Mouse (Mus musculus): ENCODE measurements around the gene Drc3. TPM values are rescaled to one million over a fixed set of nuclear protein-coding genes. Genes with fewer than 3 reads are reported as not detected.

The Drc3 gene
- polyA plus RNA-seq, 1 experiment = 70.2 TPM

GRCm38 (mm10) chr11:60358548-60358947 lies 5.4 kb downstream of the Drc3 start:
- no peak for TF ChIP-seq CTCF (IDR thresholded peaks at IDR 0.05; ENCODE audit: control insufficient read depth, insufficient read depth, insufficient replicate concordance, low read depth, low read length)
- no peak for TF ChIP-seq POLR2A (IDR thresholded peaks at IDR 0.05; ENCODE audit: control insufficient read depth, low read depth, low read length)
- peaks cover 2% of the 10 kb centered on the region; the same call in 1 of the 2 replicates for H3K36me3 ChIP-seq (ENCODE audit: control insufficient read depth, insufficient read depth, low read length)
- H3K27ac ChIP-seq (ENCODE audit: control insufficient read depth, insufficient read depth, low read depth, low read length) = no peak overlapping the region
- H3K4me3 ChIP-seq (ENCODE audit: control insufficient read depth, low read depth, low read length) = no peak overlapping the region
- no peaks in the 10 kb centered on the region for H3K27me3 ChIP-seq (ENCODE audit: control insufficient read depth, insufficient read depth, low read length)
- no peaks in the 10 kb centered on the region for H3K4me1 ChIP-seq (ENCODE audit: control insufficient read depth, insufficient read depth, low read length)

- H3K4me1 ChIP-seq (ENCODE audit: control insufficient read depth, insufficient read depth, low read length) = no peaks in the 10 kb centered on the region
- no peak for TF ChIP-seq CTCF (IDR thresholded peaks at IDR 0.05; ENCODE audit: control insufficient read depth, insufficient read depth, insufficient replicate concordance, low read depth, low read length)
- TF ChIP-seq POLR2A (IDR thresholded peaks at IDR 0.05; ENCODE audit: control insufficient read depth, low read depth, low read length) = no peak
- H3K27me3 ChIP-seq (ENCODE audit: control insufficient read depth, insufficient read depth, low read length) = no peaks in the 10 kb centered on the region
- H3K36me3 ChIP-seq (ENCODE audit: control insufficient read depth, insufficient read depth, low read length) = peaks cover 2% of the 10 kb centered on the region; the same call in 1 of the 2 replicates
- no peak overlapping the region for H3K4me3 ChIP-seq (ENCODE audit: control insufficient read depth, low read depth, low read length)
- H3K27ac ChIP-seq (ENCODE audit: control insufficient read depth, insufficient read depth, low read depth, low read length) = no peak overlapping the region
Measured at GRCm38 (mm10) chr11:60359138-60359537, 6.0 kb downstream of the Drc3 start.

- no peak overlapping the region for H3K27ac ChIP-seq (ENCODE audit: control insufficient read depth, insufficient read depth, low read depth, low read length)
- no peaks in the 10 kb centered on the region for H3K27me3 ChIP-seq (ENCODE audit: control insufficient read depth, insufficient read depth, low read length)
- no peak for TF ChIP-seq POLR2A (IDR thresholded peaks at IDR 0.05; ENCODE audit: control insufficient read depth, low read depth, low read length)
- TF ChIP-seq CTCF (IDR thresholded peaks at IDR 0.05; ENCODE audit: control insufficient read depth, insufficient read depth, insufficient replicate concordance, low read depth, low read length) = no peak
- no peak overlapping the region for H3K4me3 ChIP-seq (ENCODE audit: control insufficient read depth, low read depth, low read length)
- H3K4me1 ChIP-seq (ENCODE audit: control insufficient read depth, insufficient read depth, low read length) = no peaks in the 10 kb centered on the region
- peaks cover 4% of the 10 kb centered on the region for H3K36me3 ChIP-seq (ENCODE audit: control insufficient read depth, insufficient read depth, low read length)
Measured at GRCm38 (mm10) chr11:60359936-60360335, 6.8 kb downstream of the Drc3 start.

GRCm38 (mm10) chr11:60360631-60361201 lies 7.6 kb downstream of the Drc3 start:
- no peaks in the 10 kb centered on the region for H3K4me1 ChIP-seq (ENCODE audit: control insufficient read depth, insufficient read depth, low read length)
- TF ChIP-seq POLR2A (IDR thresholded peaks at IDR 0.05; ENCODE audit: control insufficient read depth, low read depth, low read length) = no peak
- TF ChIP-seq CTCF (IDR thresholded peaks at IDR 0.05; ENCODE audit: control insufficient read depth, insufficient read depth, insufficient replicate concordance, low read depth, low read length) = no peak
- H3K36me3 ChIP-seq (ENCODE audit: control insufficient read depth, insufficient read depth, low read length) = peaks cover 4% of the 10 kb centered on the region
- no peak overlapping the region for H3K27ac ChIP-seq (ENCODE audit: control insufficient read depth, insufficient read depth, low read depth, low read length)
- H3K4me3 ChIP-seq (ENCODE audit: control insufficient read depth, low read depth, low read length) = no peak overlapping the region
- H3K27me3 ChIP-seq (ENCODE audit: control insufficient read depth, insufficient read depth, low read length) = no peaks in the 10 kb centered on the region

- H3K27me3 ChIP-seq (ENCODE audit: control insufficient read depth, insufficient read depth, low read length) = no peaks in the 10 kb centered on the region
- H3K36me3 ChIP-seq (ENCODE audit: control insufficient read depth, insufficient read depth, low read length) = peaks cover 2% of the 10 kb centered on the region; the same call in 1 of the 2 replicates
- H3K27ac ChIP-seq (ENCODE audit: control insufficient read depth, insufficient read depth, low read depth, low read length) = no peak overlapping the region
- TF ChIP-seq POLR2A (IDR thresholded peaks at IDR 0.05; ENCODE audit: control insufficient read depth, low read depth, low read length) = no peak
- TF ChIP-seq CTCF (IDR thresholded peaks at IDR 0.05; ENCODE audit: control insufficient read depth, insufficient read depth, insufficient replicate concordance, low read depth, low read length) = no peak
- H3K4me1 ChIP-seq (ENCODE audit: control insufficient read depth, insufficient read depth, low read length) = no peaks in the 10 kb centered on the region
- H3K4me3 ChIP-seq (ENCODE audit: control insufficient read depth, low read depth, low read length) = no peak overlapping the region
Measured at GRCm38 (mm10) chr11:60366239-60367019, 13.3 kb downstream of the Drc3 start.

GRCm38 (mm10) chr11:60367256-60367655 lies 14.1 kb downstream of the Drc3 start:
- Histone ChIP-seq H3K36me3 (ENCODE audit: control insufficient read depth, insufficient read depth, low read length) (peaks cover 2% of the 10 kb centered on the region; the same call in 1 of the 2 replicates), H3K4me1 (ENCODE audit: control insufficient read depth, insufficient read depth, low read length) (no peaks in the 10 kb centered on the region), H3K27me3 (ENCODE audit: control insufficient read depth, insufficient read depth, low read length) (no peaks in the 10 kb centered on the region), H3K4me3 (ENCODE audit: control insufficient read depth, low read depth, low read length) (no peak overlapping the region), H3K27ac (ENCODE audit: control insufficient read depth, insufficient read depth, low read depth, low read length) (no peak overlapping the region)
- TF ChIP-seq CTCF (IDR thresholded peaks at IDR 0.05; ENCODE audit: control insufficient read depth, insufficient read depth, insufficient replicate concordance, low read depth, low read length) (no peak), POLR2A (IDR thresholded peaks at IDR 0.05; ENCODE audit: control insufficient read depth, low read depth, low read length) (no peak)

- Histone ChIP-seq H3K4me3 (ENCODE audit: control insufficient read depth, low read depth, low read length) (no peak overlapping the region), H3K27me3 (ENCODE audit: control insufficient read depth, insufficient read depth, low read length) (no peaks in the 10 kb centered on the region), H3K4me1 (ENCODE audit: control insufficient read depth, insufficient read depth, low read length) (no peaks in the 10 kb centered on the region), H3K27ac (ENCODE audit: control insufficient read depth, insufficient read depth, low read depth, low read length) (no peak overlapping the region), H3K36me3 (ENCODE audit: control insufficient read depth, insufficient read depth, low read length) (peaks cover 2% of the 10 kb centered on the region; the same call in 1 of the 2 replicates)
- TF ChIP-seq POLR2A (IDR thresholded peaks at IDR 0.05; ENCODE audit: control insufficient read depth, low read depth, low read length) (no peak), CTCF (IDR thresholded peaks at IDR 0.05; ENCODE audit: control insufficient read depth, insufficient read depth, insufficient replicate concordance, low read depth, low read length) (no peak)
Measured at GRCm38 (mm10) chr11:60368909-60369308, 15.8 kb downstream of the Drc3 start.

Measured in testis, adult 2 months (tissue).